Mouse (Mus musculus) MEL-GATA-1-ER (cell line): ENCODE measurements at regions not wholly inside any gene's neighbourhood (a gene's known extent, or its start where the extent isn't known, plus 50 kb on each side); places are given as distances from the start of the nearest gene placed in this dataset.

Source experiments
- DNase-seq: peaks from one replicate; pipeline ENCODE4 v3.0.0-alpha.2; 2012; ENCODE audit warnings: low read depth; ENCODE audit errors: extremely low read depth

GRCm38 (mm10) chr1:52397460-52397859, 103.0 kb downstream of the Nab1 start:
- no peak for DNase-seq

GRCm38 (mm10) chr1:52392933-52393332, 107.5 kb downstream of the Nab1 start:
- DNase-seq = no peak

GRCm38 (mm10) chr1:52388836-52389235, 111.6 kb downstream of the Nab1 start:
- no peak for DNase-seq

GRCm38 (mm10) chr1:52388118-52388517, 112.4 kb downstream of the Nab1 start:
- no peak for DNase-seq

- DNase-seq = no peak
Measured at GRCm38 (mm10) chr1:52387062-52387461, 113.4 kb downstream of the Nab1 start.

- DNase-seq = no peak
Measured at GRCm38 (mm10) chr1:52375320-52375719, 125.2 kb downstream of the Nab1 start.

- DNase-seq = no peak
Measured at GRCm38 (mm10) chr1:52374666-52375065, 125.8 kb downstream of the Nab1 start.

GRCm38 (mm10) chr1:52373817-52374216, 126.7 kb downstream of the Nab1 start:
- no peak for DNase-seq

- DNase-seq = no peak
Measured at GRCm38 (mm10) chr1:52366386-52366785, 133.4 kb upstream of the Gls start.

GRCm38 (mm10) chr1:52363625-52364024, 130.6 kb upstream of the Gls start:
- no peak for DNase-seq

GRCm38 (mm10) chr1:52362976-52363375, 129.9 kb upstream of the Gls start:
- no peak for DNase-seq

GRCm38 (mm10) chr1:52354041-52354582, 121.1 kb upstream of the Gls start:
- DNase-seq = no peak

GRCm38 (mm10) chr1:52342127-52342526, 109.1 kb upstream of the Gls start:
- no peak for DNase-seq

GRCm38 (mm10) chr1:52338704-52339103, 105.7 kb upstream of the Gls start:
- no peak for DNase-seq

GRCm38 (mm10) chr1:52338243-52338642, 105.2 kb upstream of the Gls start:
- no peak for DNase-seq

- no peak for DNase-seq
Measured at GRCm38 (mm10) chr1:52336696-52337095, 103.7 kb upstream of the Gls start.

GRCm38 (mm10) chr1:52332013-52332412, 99.0 kb upstream of the Gls start:
- no peak for DNase-seq

- peak; percentile 13 for DNase-seq
Measured at GRCm38 (mm10) chr1:52331442-52331841, 98.4 kb upstream of the Gls start.

GRCm38 (mm10) chr1:52330496-52330895, 97.5 kb upstream of the Gls start:
- no peak for DNase-seq

GRCm38 (mm10) chr1:52328507-52328906, 95.5 kb upstream of the Gls start:
- no peak for DNase-seq

- no peak for DNase-seq
Measured at GRCm38 (mm10) chr1:52324356-52324755, 91.3 kb upstream of the Gls start.

GRCm38 (mm10) chr1:52312076-52312633, 79.1 kb upstream of the Gls start:
- no peak for DNase-seq

- peak; percentile 89 for DNase-seq
Measured at GRCm38 (mm10) chr1:52306892-52307291, 73.9 kb upstream of the Gls start.
